Mouse (Mus musculus) liver, postnatal 0 days (tissue): ENCODE results near the gene Gm17324.

ENCODE experiments used
- CTCF ChIP-seq: sonication (generic); IDR thresholded peaks from 2 replicates; pipeline ENCODE4 v1.5.1; 2016; ENCODE audit warnings: antibody characterized with exemption, low read depth
- EP300 ChIP-seq: IDR thresholded peaks from 2 replicates; pipeline ENCODE4 v1.6.1; 2016; ENCODE audit warnings: antibody characterized with exemption, low read depth, mild to moderate bottlenecking

DNA sequence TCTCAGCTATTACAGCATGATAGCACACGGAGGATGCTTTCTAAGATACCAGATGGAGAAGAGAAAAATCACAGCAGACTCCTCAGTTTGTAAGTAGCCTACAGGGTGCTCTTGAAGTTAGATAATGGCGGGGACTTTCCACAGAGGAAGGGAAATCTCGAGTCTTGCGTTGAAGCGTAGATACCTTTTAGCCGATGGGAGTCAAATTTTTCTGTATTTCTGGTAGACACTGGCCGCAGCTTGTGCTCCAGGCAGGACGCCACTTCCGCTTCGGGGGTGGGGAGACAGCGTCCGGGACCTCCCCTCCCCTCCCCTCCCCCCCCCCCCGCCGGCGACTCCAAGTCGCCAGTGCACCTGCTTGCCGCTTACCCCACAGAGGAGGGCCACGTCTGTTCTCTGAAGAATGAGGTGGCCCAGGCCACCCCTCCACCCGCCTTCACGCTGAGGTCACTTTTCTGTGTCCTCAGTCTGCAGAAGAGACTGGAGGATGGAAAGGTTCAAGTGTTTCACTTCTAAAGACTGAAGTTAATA is 40.4 kb upstream of the Gm17324 start, which contains the start of gene Eef1a1:
- TF ChIP-seq CTCF (no peak), EP300 (no peak)
